Mouse (Mus musculus) embryonic fibroblast, embryonic 13.5 days (primary cell): Measurements from ENCODE around the gene Gm13275. TPM values are rescaled to one million over a fixed set of nuclear protein-coding genes. Genes with fewer than 3 reads are reported as not detected.
"Not testable (repeated sequence)": the region's sequence is repeated elsewhere in the genome, so short reads cannot be mapped to it uniquely, and the experiment has no call there.

Experiments
- H3K27ac ChIP-seq: 2 replicates; pipeline ENCODE4 v1.5.1; 2012; ENCODE audit warnings: low read length, control low read depth, inconsistent platforms; ENCODE audit not compliant: insufficient read depth
- H3K4me1 ChIP-seq: 2 replicates; pipeline ENCODE4 v1.6.1; 2011; ENCODE audit warnings: low read length; ENCODE audit not compliant: control insufficient read depth, insufficient read depth
- H3K4me3 ChIP-seq: 2 replicates; pipeline ENCODE4 v1.5.1; 2011; ENCODE audit warnings: mild to moderate bottlenecking, control low read depth, low read length; ENCODE audit not compliant: insufficient read depth
- CTCF ChIP-seq: IDR thresholded peaks from 2 replicates; pipeline ENCODE4 v1.5.1; 2011; ENCODE audit warnings: mild to moderate bottlenecking, control low read depth, low read length, moderate library complexity, borderline replicate concordance; ENCODE audit not compliant: insufficient read depth
- POLR2A ChIP-seq: IDR thresholded peaks from 2 replicates; pipeline ENCODE4 v1.6.1; 2011; ENCODE audit warnings: low read depth, mild to moderate bottlenecking, control low read depth, low read length, moderate library complexity
- polyA plus RNA-seq: library from polyadenylated mRNA; stranded (reverse); fragments of >200 nt; gene quantifications from 2 replicates; pipeline ENCODE4 v1.2.4, GENCODE M21; 2011; ENCODE audit warnings: low read depth; ENCODE audit not compliant: missing spikeins, insufficient read length

Gm13275 gene
- polyA plus RNA-seq, 1 experiment = not detected

DNA sequence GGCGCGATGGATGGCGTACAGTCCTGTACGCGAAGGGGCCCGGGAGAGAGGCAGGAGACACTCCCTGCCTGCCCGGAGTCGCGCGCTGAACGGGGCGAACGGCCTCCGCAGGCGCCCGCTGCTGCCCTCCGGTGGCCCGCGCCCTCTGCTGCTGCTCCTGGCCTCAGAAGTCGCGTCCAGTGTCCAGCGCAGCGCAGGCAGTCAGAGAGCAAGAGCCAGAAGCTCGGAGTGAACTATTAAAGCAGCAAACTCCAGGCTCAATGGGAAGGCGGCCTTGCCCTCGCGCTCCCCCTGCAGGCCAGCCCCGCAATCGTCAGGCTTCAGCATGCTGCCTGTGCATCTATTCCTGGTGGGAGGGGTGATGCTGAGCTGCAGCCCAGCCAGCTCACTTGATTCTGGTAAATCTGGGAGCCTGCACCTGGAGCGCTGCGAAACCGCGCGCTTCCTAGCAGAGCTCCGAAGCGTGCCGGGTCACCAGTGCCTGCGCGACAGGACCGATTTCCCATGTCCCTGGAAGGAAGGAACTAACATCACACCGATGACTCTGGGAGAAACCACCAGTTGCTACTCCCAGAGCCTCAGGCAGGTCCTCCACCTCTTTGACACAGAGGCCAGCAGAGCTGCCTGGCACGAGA is 30.8 kb upstream of the Gm13275 start:
- Histone ChIP-seq H3K4me3 (peak overlapping the region; percentile 19; the same call in 1 of the 2 replicates), H3K27ac (peak overlapping the region; percentile 58; the same call in 1 of the 2 replicates)
- TF ChIP-seq CTCF (0 out of 2 replicates have a peak, but pooled peaks have one; percentile 7), POLR2A (peak; percentile 65)
- H3K4me1 ChIP-seq = not testable (repeated sequence)

DNA sequence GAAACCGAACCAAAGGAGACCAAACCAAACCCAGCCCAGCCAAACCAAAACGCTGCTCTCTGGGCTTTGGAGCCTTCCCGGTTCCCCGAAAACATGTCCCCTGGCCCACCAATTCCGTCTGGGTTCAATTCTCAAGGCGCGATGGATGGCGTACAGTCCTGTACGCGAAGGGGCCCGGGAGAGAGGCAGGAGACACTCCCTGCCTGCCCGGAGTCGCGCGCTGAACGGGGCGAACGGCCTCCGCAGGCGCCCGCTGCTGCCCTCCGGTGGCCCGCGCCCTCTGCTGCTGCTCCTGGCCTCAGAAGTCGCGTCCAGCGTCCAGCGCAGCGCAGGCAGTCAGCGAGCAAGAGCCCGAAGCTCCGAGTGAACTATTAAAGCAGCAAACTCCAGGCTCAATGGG is 20.8 kb upstream of the Gm13275 start, which contains the start of gene Gm13290:
Gm13290 (plus strand) TSS at position 301 of the 400 bp plus-strand sequence.
- not testable (repeated sequence) for H3K4me1 ChIP-seq, H3K27ac ChIP-seq, H3K4me3 ChIP-seq

DNA sequence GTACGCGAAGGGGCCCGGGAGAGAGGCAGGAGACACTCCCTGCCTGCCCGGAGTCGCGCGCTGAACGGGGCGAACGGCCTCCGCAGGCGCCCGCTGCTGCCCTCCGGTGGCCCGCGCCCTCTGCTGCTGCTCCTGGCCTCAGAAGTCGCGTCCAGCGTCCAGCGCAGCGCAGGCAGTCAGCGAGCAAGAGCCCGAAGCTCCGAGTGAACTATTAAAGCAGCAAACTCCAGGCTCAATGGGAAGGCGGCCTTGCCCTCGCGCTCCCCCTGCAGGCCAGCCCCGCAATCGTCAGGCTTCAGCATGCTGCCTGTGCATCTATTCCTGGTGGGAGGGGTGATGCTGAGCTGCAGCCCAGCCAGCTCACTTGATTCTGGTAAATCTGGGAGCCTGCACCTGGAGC is 17.7 kb upstream of the Gm13275 start, which contains the start of gene Gm13289:
Gm13289 (plus strand) TSS at position 301 of the 400 bp plus-strand sequence.
- H3K4me3 ChIP-seq, H3K27ac ChIP-seq, H3K4me1 ChIP-seq: not testable (repeated sequence)

DNA sequence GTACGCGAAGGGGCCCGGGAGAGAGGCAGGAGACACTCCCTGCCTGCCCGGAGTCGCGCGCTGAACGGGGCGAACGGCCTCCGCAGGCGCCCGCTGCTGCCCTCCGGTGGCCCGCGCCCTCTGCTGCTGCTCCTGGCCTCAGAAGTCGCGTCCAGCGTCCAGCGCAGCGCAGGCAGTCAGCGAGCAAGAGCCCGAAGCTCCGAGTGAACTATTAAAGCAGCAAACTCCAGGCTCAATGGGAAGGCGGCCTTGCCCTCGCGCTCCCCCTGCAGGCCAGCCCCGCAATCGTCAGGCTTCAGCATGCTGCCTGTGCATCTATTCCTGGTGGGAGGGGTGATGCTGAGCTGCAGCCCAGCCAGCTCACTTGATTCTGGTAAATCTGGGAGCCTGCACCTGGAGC is 14.7 kb upstream of the Gm13275 start, which contains the start of gene Gm13272:
Gm13272 (plus strand) TSS at position 301 of the 400 bp plus-strand sequence.
- H3K4me3 ChIP-seq, H3K27ac ChIP-seq, H3K4me1 ChIP-seq: not testable (repeated sequence)

DNA sequence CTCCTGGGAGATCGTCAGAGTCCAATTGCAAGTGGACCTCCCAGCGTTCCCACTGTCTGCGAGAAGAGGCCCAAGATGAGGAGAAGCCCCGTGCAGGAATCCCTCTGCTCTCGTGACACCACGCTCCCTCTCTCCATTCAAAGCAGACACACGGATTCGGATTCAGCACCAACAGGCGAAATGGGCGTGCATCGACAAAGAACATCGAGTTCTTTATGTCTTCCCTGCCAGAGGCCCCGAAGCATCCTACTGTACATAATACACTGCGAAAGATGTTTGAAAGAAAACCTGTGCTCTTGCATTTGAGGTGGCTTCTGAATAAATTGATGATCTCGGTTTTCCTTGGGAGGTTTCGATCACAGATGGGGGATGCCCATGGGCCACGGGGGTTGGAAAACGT is 14.0 kb upstream of the Gm13275 start:
- not testable (repeated sequence) for H3K4me1 ChIP-seq, H3K27ac ChIP-seq, H3K4me3 ChIP-seq

DNA sequence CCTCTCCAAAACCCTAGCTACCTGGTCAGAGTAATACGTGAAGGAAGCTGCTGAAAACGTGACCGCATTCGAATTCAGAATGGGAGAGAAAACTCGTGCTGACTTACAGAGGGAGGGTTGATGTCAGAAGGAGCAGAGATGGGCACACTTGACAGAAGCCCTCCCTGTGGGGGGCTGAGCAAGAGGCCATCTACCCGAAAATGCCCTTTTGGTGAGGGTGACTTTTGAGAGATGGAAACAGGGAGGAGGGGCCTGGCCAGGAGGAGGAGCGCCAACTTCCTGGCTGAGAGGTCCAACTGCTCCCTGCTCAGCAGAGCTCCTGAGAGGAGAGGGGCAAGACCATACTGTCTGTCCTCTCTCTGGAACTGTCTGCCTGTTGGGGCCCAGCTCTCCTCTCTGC is 12.5 kb upstream of the Gm13275 start, which contains the start of gene Ifnz:
Ifnz (plus strand) TSS at position 301 of the 400 bp plus-strand sequence.
- Histone ChIP-seq H3K27ac (peak within 1 kb of the TSS; percentile 92), H3K4me3 (peak within 1 kb of the TSS; percentile 35; the same call in 1 of the 2 replicates)
- not testable (repeated sequence) for H3K4me1 ChIP-seq

DNA sequence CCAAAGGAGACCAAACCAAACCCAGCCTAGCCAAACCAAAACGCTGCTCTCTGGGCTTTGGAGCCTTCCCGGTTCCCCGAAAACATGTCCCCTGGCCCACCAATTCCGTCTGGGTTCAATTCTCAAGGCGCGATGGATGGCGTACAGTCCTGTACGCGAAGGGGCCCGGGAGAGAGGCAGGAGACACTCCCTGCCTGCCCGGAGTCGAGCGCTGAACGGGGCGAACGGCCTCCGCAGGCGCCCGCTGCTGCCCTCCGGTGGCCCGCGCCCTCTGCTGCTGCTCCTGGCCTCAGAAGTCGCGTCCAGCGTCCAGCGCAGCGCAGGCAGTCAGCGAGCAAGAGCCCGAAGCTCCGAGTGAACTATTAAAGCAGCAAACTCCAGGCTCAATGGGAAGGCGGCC is 12.0 kb upstream of the Gm13275 start:
- peak overlapping the region; percentile 35; the same call in 1 of the 2 replicates for H3K4me3 ChIP-seq
- not testable (repeated sequence) for H3K4me1 ChIP-seq
- peak overlapping the region; percentile 92 for H3K27ac ChIP-seq

DNA sequence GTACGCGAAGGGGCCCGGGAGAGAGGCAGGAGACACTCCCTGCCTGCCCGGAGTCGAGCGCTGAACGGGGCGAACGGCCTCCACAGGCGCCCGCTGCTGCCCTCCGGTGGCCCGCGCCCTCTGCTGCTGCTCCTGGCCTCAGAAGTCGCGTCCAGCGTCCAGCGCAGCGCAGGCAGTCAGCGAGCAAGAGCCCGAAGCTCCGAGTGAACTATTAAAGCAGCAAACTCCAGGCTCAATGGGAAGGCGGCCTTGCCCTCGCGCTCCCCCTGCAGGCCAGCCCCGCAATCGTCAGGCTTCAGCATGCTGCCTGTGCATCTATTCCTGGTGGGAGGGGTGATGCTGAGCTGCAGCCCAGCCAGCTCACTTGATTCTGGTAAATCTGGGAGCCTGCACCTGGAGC is 8.9 kb upstream of the Gm13275 start, which contains the start of gene Gm13276:
Gm13276 (plus strand) TSS at position 301 of the 400 bp plus-strand sequence.
- not testable (repeated sequence) for H3K4me3 ChIP-seq, H3K27ac ChIP-seq, H3K4me1 ChIP-seq

DNA sequence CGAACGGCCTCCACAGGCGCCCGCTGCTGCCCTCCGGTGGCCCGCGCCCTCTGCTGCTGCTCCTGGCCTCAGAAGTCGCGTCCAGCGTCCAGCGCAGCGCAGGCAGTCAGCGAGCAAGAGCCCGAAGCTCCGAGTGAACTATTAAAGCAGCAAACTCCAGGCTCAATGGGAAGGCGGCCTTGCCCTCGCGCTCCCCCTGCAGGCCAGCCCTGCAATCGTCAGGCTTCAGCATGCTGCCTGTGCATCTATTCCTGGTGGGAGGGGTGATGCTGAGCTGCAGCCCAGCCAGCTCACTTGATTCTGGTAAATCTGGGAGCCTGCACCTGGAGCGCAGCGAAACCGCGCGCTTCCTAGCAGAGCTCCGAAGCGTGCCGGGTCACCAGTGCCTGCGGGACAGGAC is 5.9 kb upstream of the Gm13275 start, which contains the start of gene Gm13277:
Gm13277 (plus strand) TSS at position 231 of the 400 bp plus-strand sequence.
- H3K27ac ChIP-seq, H3K4me3 ChIP-seq, H3K4me1 ChIP-seq: not testable (repeated sequence)
- peak; percentile 43; the same call in 1 of the 2 replicates for TF ChIP-seq CTCF

DNA sequence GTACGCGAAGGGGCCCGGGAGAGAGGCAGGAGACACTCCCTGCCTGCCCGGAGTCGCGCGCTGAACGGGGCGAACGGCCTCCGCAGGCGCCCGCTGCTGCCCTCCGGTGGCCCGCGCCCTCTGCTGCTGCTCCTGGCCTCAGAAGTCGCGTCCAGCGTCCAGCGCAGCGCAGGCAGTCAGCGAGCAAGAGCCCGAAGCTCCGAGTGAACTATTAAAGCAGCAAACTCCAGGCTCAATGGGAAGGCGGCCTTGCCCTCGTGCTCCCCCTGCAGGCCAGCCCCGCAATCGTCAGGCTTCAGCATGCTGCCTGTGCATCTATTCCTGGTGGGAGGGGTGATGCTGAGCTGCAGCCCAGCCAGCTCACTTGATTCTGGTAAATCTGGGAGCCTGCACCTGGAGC is 3.0 kb upstream of the Gm13275 start, which contains the start of gene Gm13278:
Gm13278 (plus strand) TSS at position 301 of the 400 bp plus-strand sequence.
- H3K27ac ChIP-seq, H3K4me1 ChIP-seq, H3K4me3 ChIP-seq: not testable (repeated sequence)

DNA sequence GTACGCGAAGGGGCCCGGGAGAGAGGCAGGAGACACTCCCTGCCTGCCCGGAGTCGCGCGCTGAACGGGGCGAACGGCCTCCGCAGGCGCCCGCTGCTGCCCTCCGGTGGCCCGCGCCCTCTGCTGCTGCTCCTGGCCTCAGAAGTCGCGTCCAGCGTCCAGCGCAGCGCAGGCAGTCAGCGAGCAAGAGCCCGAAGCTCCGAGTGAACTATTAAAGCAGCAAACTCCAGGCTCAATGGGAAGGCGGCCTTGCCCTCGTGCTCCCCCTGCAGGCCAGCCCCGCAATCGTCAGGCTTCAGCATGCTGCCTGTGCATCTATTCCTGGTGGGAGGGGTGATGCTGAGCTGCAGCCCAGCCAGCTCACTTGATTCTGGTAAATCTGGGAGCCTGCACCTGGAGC is 2.8 kb downstream of the Gm13275 start, which contains the start of gene Gm13279:
Gm13279 (plus strand) TSS at position 301 of the 400 bp plus-strand sequence.
- not testable (repeated sequence) for H3K27ac ChIP-seq, H3K4me3 ChIP-seq, H3K4me1 ChIP-seq

DNA sequence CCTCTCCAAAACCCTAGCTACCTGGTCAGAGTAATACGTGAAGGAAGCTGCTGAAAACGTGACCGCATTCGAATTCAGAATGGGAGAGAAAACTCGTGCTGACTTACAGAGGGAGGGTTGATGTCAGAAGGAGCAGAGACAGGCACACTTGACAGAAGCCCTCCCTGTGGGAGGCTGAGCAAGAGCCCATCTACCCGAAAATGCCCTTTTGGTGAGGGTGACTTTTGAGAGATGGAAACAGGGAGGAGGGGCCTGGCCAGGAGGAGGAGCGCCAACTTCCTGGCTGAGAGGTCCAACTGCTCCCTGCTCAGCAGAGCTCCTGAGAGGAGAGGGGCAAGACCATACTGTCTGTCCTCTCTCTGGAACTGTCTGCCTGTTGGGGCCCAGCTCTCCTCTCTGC is 5.1 kb downstream of the Gm13275 start, which contains the start of gene Gm13285:
Gm13285 (plus strand) TSS at position 301 of the 400 bp plus-strand sequence.
- H3K4me1 ChIP-seq, H3K4me3 ChIP-seq, H3K27ac ChIP-seq: not testable (repeated sequence)

DNA sequence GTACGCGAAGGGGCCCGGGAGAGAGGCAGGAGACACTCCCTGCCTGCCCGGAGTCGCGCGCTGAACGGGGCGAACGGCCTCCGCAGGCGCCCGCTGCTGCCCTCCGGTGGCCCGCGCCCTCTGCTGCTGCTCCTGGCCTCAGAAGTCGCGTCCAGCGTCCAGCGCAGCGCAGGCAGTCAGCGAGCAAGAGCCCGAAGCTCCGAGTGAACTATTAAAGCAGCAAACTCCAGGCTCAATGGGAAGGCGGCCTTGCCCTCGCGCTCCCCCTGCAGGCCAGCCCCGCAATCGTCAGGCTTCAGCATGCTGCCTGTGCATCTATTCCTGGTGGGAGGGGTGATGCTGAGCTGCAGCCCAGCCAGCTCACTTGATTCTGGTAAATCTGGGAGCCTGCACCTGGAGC is 8.7 kb downstream of the Gm13275 start, which contains the start of gene Gm13287:
Gm13287 (plus strand) TSS at position 301 of the 400 bp plus-strand sequence.
- H3K4me3 ChIP-seq, H3K27ac ChIP-seq, H3K4me1 ChIP-seq: not testable (repeated sequence)

DNA sequence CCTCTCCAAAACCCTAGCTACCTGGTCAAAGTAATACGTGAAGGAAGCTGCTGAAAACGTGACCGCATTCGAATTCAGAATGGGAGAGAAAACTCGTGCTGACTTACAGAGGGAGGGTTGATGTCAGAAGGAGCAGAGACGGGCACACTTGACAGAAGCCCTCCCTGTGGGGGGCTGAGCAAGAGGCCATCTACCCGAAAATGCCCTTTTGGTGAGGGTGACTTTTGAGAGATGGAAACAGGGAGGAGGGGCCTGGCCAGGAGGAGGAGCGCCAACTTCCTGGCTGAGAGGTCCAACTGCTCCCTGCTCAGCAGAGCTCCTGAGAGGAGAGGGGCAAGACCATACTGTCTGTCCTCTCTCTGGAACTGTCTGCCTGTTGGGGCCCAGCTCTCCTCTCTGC is 10.9 kb downstream of the Gm13275 start, which contains the start of gene Gm13288:
Gm13288 (plus strand) TSS at position 301 of the 400 bp plus-strand sequence.
- H3K4me3 ChIP-seq, H3K4me1 ChIP-seq, H3K27ac ChIP-seq: not testable (repeated sequence)

DNA sequence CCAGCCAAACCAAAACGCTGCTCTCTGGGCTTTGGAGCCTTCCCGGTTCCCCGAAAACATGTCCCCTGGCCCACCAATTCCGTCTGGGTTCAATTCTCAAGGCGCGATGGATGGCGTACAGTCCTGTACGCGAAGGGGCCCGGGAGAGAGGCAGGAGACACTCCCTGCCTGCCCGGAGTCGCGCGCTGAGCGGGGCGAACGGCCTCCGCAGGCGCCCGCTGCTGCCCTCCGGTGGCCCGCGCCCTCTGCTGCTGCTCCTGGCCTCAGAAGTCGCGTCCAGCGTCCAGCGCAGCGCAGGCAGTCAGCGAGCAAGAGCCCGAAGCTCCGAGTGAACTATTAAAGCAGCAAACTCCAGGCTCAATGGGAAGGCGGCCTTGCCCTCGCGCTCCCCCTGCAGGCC is 11.5 kb downstream of the Gm13275 start:
- H3K27ac ChIP-seq, H3K4me1 ChIP-seq, H3K4me3 ChIP-seq: not testable (repeated sequence)
